Mouse (Mus musculus): ENCODE data around the gene Myh9. TPM values are rescaled to one million over a fixed set of nuclear protein-coding genes. Genes with fewer than 3 reads are reported as not detected.
"Not testable (repeated sequence)": the region's sequence is repeated elsewhere in the genome, so short reads cannot be mapped to it uniquely, and the experiment has no call there.

Myh9 gene
- polyA plus RNA-seq, 1 experiment from 2014 or later = 12.4 TPM

GRCm38 (mm10) chr15:77746326-77746725 is 95.6 kb downstream of the Myh9 start:
- Histone ChIP-seq H3K4me3 (no peak overlapping the region), H3K4me2 (no peak overlapping the region), H3K4me1 (replicated peaks) (no peaks in the 10 kb centered on the region), H3K9ac (no peak overlapping the region), H3K27me3 (no peaks in the 10 kb centered on the region), H3K36me3 (no peaks in the 10 kb centered on the region), H3K27ac (replicated peaks) (no peak overlapping the region), H3K9me3 (no peaks in the 10 kb centered on the region)
- no peak for ATAC-seq (ENCODE audit: low read depth)
- WGBS = 96% methylated on average over 1 of the region's 1 CpGs

GRCm38 (mm10) chr15:77745081-77745480 is 96.9 kb downstream of the Myh9 start:
- no peaks in the 10 kb centered on the region for H3K4me1 ChIP-seq (replicated peaks)
- no peak overlapping the region for H3K9ac ChIP-seq
- H3K9me3 ChIP-seq = no peaks in the 10 kb centered on the region
- no peaks in the 10 kb centered on the region for H3K27me3 ChIP-seq
- no peak overlapping the region for H3K27ac ChIP-seq (replicated peaks)
- H3K36me3 ChIP-seq = no peaks in the 10 kb centered on the region
- no peak overlapping the region for H3K4me2 ChIP-seq
- H3K4me3 ChIP-seq = no peak overlapping the region
- no peak for ATAC-seq (ENCODE audit: low read depth)

GRCm38 (mm10) chr15:77744632-77745031 is 97.3 kb downstream of the Myh9 start:
- no peaks in the 10 kb centered on the region for H3K9me3 ChIP-seq
- H3K4me3 ChIP-seq = no peak overlapping the region
- WGBS = 33% methylated on average over 5 of the region's 5 CpGs
- H3K4me1 ChIP-seq (replicated peaks) = no peaks in the 10 kb centered on the region
- H3K4me2 ChIP-seq = no peak overlapping the region
- ATAC-seq (ENCODE audit: low read depth) = no peak
- H3K36me3 ChIP-seq = no peaks in the 10 kb centered on the region
- H3K27ac ChIP-seq (replicated peaks) = no peak overlapping the region
- no peak overlapping the region for H3K9ac ChIP-seq
- no peaks in the 10 kb centered on the region for H3K27me3 ChIP-seq

- not testable (repeated sequence) for H3K4me3 ChIP-seq; H3K36me3 ChIP-seq; H3K4me1 ChIP-seq (replicated peaks); H3K9me3 ChIP-seq; H3K27me3 ChIP-seq; ATAC-seq (ENCODE audit: low read depth); H3K9ac ChIP-seq; H3K4me2 ChIP-seq; H3K27ac ChIP-seq (replicated peaks)
- 82% methylated on average over 6 of the region's 6 CpGs for WGBS
These were observed 100.4 kb downstream of the Myh9 start for GRCm38 (mm10) chr15:77741556-77741955.

GRCm38 (mm10) chr15:77740511-77741297 is 101.3 kb downstream of the Myh9 start:
- Histone ChIP-seq H3K9ac (no peak overlapping the region), H3K4me2 (no peak overlapping the region), H3K27ac (replicated peaks) (no peak overlapping the region), H3K4me1 (replicated peaks) (no peaks in the 10 kb centered on the region), H3K36me3 (no peaks in the 10 kb centered on the region), H3K9me3 (no peaks in the 10 kb centered on the region), H3K27me3 (no peaks in the 10 kb centered on the region), H3K4me3 (no peak overlapping the region)
- 81% methylated on average over 9 of the region's 9 CpGs for WGBS
- no peak for ATAC-seq (ENCODE audit: low read depth)

GRCm38 (mm10) chr15:77733903-77734302 is 108.1 kb downstream of the Myh9 start:
- H3K4me3 ChIP-seq; H3K4me2 ChIP-seq; H3K9me3 ChIP-seq; H3K36me3 ChIP-seq; H3K4me1 ChIP-seq (replicated peaks); H3K27me3 ChIP-seq; H3K9ac ChIP-seq; H3K27ac ChIP-seq (replicated peaks); ATAC-seq (ENCODE audit: low read depth): not testable (repeated sequence)
- WGBS = 76% methylated on average over 4 of the region's 4 CpGs

GRCm38 (mm10) chr15:77733380-77733779 is 108.6 kb downstream of the Myh9 start:
- not testable (repeated sequence) for H3K4me2 ChIP-seq; H3K9ac ChIP-seq; ATAC-seq (ENCODE audit: low read depth); H3K27ac ChIP-seq (replicated peaks); H3K4me3 ChIP-seq; H3K36me3 ChIP-seq; H3K4me1 ChIP-seq (replicated peaks); H3K9me3 ChIP-seq; H3K27me3 ChIP-seq
- 73% methylated on average over 8 of the region's 8 CpGs for WGBS

GRCm38 (mm10) chr15:77732851-77733250 is 109.1 kb downstream of the Myh9 start:
- not testable (repeated sequence) for H3K27me3 ChIP-seq; H3K36me3 ChIP-seq; H3K9ac ChIP-seq; H3K4me3 ChIP-seq; ATAC-seq (ENCODE audit: low read depth); H3K4me2 ChIP-seq; H3K9me3 ChIP-seq; H3K4me1 ChIP-seq (replicated peaks); H3K27ac ChIP-seq (replicated peaks)
- 75% methylated on average over 10 of the region's 10 CpGs for WGBS

GRCm38 (mm10) chr15:77731605-77732004 is 110.4 kb downstream of the Myh9 start:
- H3K4me1 ChIP-seq (replicated peaks) = no peaks in the 10 kb centered on the region

GRCm38 (mm10) chr15:77728739-77729138 is 113.2 kb downstream of the Myh9 start, which contains the start of gene Apol9b:
Apol9b (plus strand) TSS chr15:77729039.
- H3K27me3 ChIP-seq; H3K4me3 ChIP-seq; H3K9me3 ChIP-seq; H3K4me1 ChIP-seq (replicated peaks); H3K36me3 ChIP-seq; H3K9ac ChIP-seq; H3K27ac ChIP-seq (replicated peaks); ATAC-seq (ENCODE audit: low read depth); H3K4me2 ChIP-seq: not testable (repeated sequence)
- WGBS = 92% methylated on average over 2 of the region's 4 CpGs

More at GRCm38 (mm10) chr15:77731605-77732004, 110.4 kb downstream of the Myh9 start:
- H3K27ac ChIP-seq (replicated peaks) = no peak overlapping the region
- H3K36me3 ChIP-seq = no peaks in the 10 kb centered on the region
- 86% methylated on average over 5 of the region's 5 CpGs for WGBS
- no peaks in the 10 kb centered on the region for H3K9me3 ChIP-seq
- H3K4me2 ChIP-seq = no peak overlapping the region
- ATAC-seq (ENCODE audit: low read depth) = no peak
- no peak overlapping the region for H3K4me3 ChIP-seq
- no peak overlapping the region for H3K9ac ChIP-seq
- H3K27me3 ChIP-seq = no peaks in the 10 kb centered on the region

- 91% methylated on average over 3 of the region's 3 CpGs for WGBS
- not testable (repeated sequence) for H3K4me2 ChIP-seq; H3K27ac ChIP-seq (replicated peaks); H3K36me3 ChIP-seq; H3K9ac ChIP-seq; ATAC-seq (ENCODE audit: low read depth); H3K4me1 ChIP-seq (replicated peaks); H3K9me3 ChIP-seq; H3K27me3 ChIP-seq; H3K4me3 ChIP-seq
These were observed 114.2 kb downstream of the Myh9 start for GRCm38 (mm10) chr15:77727745-77728144.

- 22% methylated on average over 3 of the region's 3 CpGs for WGBS
- H3K9me3 ChIP-seq; H3K27me3 ChIP-seq; H3K9ac ChIP-seq; H3K4me2 ChIP-seq; H3K27ac ChIP-seq (replicated peaks); H3K4me1 ChIP-seq (replicated peaks); H3K36me3 ChIP-seq; ATAC-seq (ENCODE audit: low read depth); H3K4me3 ChIP-seq: not testable (repeated sequence)
These were observed 114.8 kb downstream of the Myh9 start for GRCm38 (mm10) chr15:77727139-77727538.

- H3K9me3 ChIP-seq; H3K4me3 ChIP-seq; ATAC-seq (ENCODE audit: low read depth); H3K4me2 ChIP-seq; H3K27ac ChIP-seq (replicated peaks); H3K27me3 ChIP-seq; H3K36me3 ChIP-seq; H3K4me1 ChIP-seq (replicated peaks); H3K9ac ChIP-seq: not testable (repeated sequence)
- WGBS = 82% methylated on average over 5 of the region's 6 CpGs
These were observed 116.5 kb downstream of the Myh9 start for GRCm38 (mm10) chr15:77725393-77726020.
